Mouse (Mus musculus): Measurements from ENCODE around the gene Fkbp10.

Gene Fkbp10

DNA sequence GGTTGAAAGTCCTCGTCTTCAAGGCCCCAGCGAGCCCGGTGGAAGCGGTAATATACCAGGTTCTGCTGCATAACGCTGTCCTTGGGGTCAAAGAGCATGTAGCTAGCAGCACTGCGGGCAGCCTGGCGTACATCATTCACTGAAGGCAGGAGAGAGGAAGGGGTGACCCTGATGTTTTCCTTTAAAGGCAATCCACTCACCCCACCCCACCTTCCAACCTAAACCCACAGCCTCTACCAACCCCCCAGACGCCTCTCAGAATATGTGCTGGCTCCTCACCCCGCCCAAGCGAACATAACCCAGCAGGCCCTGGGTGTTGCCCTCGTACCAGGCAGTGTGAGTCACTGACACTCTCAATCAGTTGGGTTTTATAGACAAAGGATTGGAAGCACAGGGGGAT, 3.8 kb upstream of the Fkbp10 start:
- no peak for DNase-seq (ENCODE audit: low spot score)

GRCm38 (mm10) chr11:100413541-100413940, 2.0 kb upstream of the Fkbp10 start:
- no peak for DNase-seq (ENCODE audit: low spot score)

- DNase-seq (ENCODE audit: low spot score) = peak; percentile 88
Measured at GRCm38 (mm10) chr11:100414021-100414913, 1.2 kb upstream of the Fkbp10 start, which contains the start of gene P3h4. Gene P3h4, minus strand, starts transcription at chr11:100414836.

- DNase-seq (ENCODE audit: low spot score) = no peak
Measured at GRCm38 (mm10) chr11:100421537-100421936, 6.0 kb downstream of the Fkbp10 start.

- DNase-seq (ENCODE audit: low spot score) = no peak
Measured at GRCm38 (mm10) chr11:100423836-100424235, 8.3 kb downstream of the Fkbp10 start.

DNA sequence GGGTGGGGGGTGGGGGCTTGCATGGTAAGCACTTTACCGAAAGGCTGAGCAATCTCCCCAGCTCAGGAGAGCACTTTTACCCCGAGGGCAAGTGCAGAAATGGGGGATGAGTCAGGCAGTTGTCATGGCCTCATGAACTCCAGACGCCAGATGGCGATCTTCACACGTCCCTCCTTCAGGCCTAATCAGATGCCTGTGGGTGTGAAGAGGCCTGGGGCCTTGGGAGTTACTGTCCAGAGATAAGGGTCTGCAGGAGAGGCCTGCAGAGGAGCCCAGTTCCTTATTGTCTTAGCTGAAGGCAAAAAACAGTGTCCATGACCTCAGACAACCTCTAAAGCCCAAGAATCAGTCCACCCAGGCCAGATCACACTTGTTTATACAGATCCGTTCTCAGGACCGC, 10.4 kb downstream of the Fkbp10 start:
- peak; percentile 88 for DNase-seq (ENCODE audit: low spot score)

DNA sequence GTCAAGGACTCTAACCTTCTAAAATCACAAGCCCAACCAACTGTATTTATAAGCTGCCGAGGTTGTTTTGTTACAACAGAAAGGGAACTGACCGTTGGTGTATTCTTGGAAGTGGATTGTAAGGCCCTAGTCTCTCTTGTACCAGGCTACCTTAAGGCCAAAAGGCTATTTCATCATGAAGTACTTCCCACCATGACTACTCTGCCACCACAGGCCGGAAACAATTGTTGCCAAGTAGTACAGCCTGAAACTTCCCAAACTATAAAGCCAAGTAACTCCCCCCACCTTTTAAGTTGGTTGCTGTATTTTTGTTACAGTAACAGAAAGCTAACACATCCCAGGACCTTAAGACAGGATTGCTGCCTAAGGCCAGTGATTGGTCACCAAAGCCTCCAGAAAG, 11.3 kb downstream of the Fkbp10 start:
- DNase-seq (ENCODE audit: low spot score) = no peak

DNA sequence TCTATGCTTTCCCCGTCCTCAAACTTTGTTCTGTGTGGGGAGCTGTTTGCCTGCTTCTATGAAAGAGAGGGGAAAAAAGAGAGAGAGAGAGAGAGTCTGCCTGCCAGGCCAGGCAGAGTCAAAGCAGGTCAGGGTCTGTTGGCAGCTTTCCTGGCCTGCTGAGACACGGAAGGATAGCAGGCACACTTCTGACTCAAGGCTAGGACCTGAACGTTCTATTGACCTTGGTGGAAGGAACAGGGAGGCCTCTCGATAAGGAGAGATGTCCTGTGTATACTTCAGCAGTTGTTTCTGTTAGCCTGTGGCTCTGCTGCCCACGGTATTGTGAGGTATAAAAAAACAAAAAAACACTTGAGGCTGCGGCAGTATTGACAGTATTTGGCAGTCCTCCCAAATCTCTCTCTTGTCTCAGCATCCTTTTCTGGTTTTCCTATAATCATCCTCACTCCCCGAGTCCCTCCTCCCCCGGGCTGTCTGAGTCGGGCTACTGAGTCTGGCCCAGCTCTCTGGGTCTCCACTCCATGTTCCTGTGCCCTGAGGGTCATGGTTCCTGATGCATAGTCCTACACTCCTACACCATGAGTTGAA, 13.2 kb downstream of the Fkbp10 start:
- peak; percentile 90 for DNase-seq (ENCODE audit: low spot score)

- no peak for DNase-seq (ENCODE audit: low spot score)
Measured at GRCm38 (mm10) chr11:100430052-100430451, 14.6 kb downstream of the Fkbp10 start.

DNA sequence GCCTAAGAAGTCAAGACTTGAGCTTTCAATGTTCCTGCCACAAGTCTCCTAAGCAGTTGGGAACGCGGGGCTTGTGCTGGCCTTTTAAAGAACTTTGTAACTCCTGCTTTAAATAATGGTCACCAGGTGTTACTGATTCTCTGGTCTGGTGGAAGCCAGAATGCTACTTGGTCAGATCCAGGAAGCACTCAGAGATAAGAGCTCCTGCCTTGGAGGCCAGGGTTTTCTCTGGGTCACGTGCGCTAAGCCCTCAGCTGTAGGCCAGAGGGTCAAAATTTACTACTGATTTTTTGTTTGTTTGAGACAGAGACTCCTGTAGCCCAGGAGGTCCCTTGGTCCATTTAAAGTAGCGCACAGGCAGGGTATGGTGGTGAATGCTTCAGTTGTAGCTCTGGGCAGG, 16.5 kb downstream of the Fkbp10 start:
- DNase-seq (ENCODE audit: low spot score) = no peak

- peak; percentile 45 for DNase-seq (ENCODE audit: low spot score)
Measured at GRCm38 (mm10) chr11:100435678-100436246, 20.3 kb downstream of the Fkbp10 start.

- DNase-seq (ENCODE audit: low spot score) = no peak
Measured at GRCm38 (mm10) chr11:100437901-100438300, 22.4 kb downstream of the Fkbp10 start.

GRCm38 (mm10) chr11:100440691-100441522, 25.4 kb downstream of the Fkbp10 start:
- peak; percentile 92 for DNase-seq (ENCODE audit: low spot score)

DNA sequence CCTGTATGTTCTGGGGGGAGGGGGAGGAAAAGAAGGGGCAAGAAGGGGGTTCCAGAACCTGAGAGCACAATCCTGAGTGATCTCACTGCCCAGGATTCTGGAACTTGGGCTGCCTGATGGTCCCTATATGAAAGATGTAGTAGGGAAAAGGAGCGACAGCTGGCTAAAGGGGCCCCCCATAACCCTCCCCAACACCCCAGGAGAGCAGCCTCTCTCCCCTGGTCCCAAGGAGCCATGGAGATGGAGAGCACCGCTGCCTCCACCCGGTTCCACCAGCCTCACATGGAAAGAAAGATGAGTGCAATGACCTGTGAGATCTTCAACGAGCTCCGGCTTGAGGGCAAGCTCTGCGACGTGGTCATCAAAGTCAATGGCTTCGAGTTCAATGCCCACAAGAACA, 26.3 kb downstream of the Fkbp10 start, which contains the start of the genes Nt5c3b and Klhl10:
Gene Nt5c3b, minus strand, starts transcription at position 12 of the 400 bp plus-strand sequence.
Gene Klhl10, plus strand, starts transcription at position 121 of the 400 bp plus-strand sequence.
- no peak for DNase-seq (ENCODE audit: low spot score)

- DNase-seq (ENCODE audit: low spot score) = no peak
Measured at GRCm38 (mm10) chr11:100442625-100443024, 27.1 kb downstream of the Fkbp10 start.

- no peak for DNase-seq (ENCODE audit: low spot score)
Measured at GRCm38 (mm10) chr11:100457247-100457646, 41.8 kb downstream of the Fkbp10 start.

GRCm38 (mm10) chr11:100457711-100458110, 42.2 kb downstream of the Fkbp10 start:
- no peak for DNase-seq (ENCODE audit: low spot score)

GRCm38 (mm10) chr11:100462699-100463098, 47.2 kb downstream of the Fkbp10 start:
- no peak for DNase-seq (ENCODE audit: low spot score)

DNA sequence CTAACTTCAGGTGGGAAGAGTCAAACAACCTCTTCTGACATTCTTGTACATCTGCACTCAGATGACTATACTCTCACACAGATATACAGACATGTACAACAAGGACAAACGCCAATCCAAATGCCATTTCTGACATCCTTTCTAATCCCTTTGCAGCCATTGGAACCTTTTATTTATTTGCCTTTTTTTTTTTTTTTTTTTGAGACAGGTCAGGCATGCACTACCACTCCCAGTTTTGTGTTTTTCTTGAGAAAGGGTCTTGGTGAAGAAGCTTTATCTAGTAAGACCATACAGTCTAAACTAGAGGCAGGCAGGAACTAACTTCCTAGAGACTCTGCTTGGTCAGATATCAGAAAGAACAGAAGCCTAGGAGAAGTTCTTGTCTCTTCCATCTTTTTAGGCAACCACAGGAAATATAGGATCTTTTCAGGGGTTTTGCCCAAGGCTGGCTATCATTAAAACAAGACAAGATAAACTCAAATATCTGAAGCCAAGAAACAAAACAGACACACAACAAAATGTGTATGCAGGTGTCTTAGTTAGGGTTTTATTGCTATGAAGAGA, 49.8 kb downstream of the Fkbp10 start:
- DNase-seq (ENCODE audit: low spot score) = no peak

DNA sequence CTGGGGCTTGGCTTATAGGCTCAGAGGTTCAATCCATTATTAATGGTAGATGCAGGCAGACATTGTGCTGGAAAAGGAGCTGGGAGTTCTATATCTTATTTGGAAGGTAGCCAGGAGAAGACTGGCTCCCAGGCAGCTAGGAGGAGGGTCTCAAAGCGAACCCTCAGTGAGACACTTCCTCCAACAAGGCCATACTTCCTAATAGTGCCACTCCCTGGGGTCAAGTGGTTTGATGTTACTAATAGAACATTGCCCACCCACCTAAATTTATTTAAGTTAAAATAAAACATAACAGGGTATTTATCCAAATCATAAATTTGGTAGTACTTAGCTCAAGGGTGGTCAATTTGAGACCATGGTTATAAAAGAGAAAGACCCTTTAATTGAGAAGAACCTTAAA, 50.3 kb downstream of the Fkbp10 start:
- DNase-seq (ENCODE audit: low spot score) = no peak

DNA sequence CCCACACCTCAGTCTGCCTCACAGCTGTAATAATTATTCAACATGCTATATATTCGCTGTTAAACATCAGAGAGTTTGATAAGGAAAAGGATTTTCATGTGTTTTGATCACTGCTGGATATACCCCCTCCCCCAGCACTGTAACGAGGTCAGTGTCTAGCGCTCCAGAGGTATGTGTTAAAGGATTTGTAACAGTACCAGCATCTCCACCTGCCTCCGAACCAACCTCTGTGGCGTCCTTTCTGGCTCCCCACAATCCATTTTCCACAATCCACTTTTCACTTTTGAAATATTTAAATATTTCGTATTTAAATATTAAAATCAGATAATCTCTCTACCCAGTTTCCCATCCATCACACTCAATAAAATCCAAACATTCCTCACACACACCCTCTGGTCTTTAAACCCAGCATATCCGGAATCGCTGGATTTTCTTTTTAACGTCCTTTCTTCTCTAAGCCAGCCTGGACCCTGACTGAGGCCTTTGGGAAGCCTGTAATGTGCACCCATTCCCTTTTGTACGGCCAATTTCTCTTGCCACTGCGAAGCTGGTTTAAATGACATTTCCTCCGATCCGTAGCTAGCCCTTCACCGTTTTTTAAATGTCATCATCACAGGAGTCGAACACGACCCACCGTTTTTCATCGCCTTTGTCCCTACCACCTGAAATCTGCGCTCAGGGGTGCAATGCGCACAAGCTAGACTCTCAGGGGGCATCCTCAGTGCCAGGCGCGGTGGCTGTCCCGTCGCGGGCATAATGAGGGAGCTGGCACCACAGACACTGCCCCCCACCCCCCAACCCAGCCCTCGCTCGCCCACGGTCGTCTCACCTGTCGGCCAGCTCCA, 56.1 kb downstream of the Fkbp10 start:
- DNase-seq (ENCODE audit: low spot score) = no peak
